In the genomic region with DNA sequence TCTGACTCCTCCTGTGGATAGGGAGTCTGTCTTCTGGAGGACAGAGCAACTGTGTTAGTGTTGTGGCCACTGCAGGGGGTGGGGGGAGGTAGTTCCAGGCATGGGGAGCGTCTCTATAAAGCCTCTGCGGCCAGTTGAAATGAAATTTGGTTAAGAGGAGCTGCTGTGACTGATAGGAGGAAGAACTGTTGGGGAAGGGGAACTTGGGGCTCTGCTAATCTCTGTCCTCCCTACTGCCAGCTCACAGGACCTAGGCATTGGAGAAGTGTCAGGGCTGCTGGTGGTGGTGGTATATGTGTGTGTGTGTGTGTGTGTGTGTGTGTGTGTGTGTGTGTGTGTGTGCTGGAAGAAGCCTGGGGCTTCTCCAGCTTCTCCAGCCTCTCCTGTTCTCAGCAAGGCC, we compare ENCODE assay signal across 32 mouse cellular contexts. TPM values are rescaled to one million over a fixed set of nuclear protein-coding genes. Genes with fewer than 3 reads are reported as not detected.
DNase-seq lines count a peak whose midpoint lies in the region; ATAC-seq and TF ChIP-seq lines count a peak whose summit lies in the region.
"Had no signal": no experiment of that assay in that cellular context is flagged by ENCODE, and none has a peak within 500 bp of the region (broad histone marks: within the 10 kb centered on the region; RNA-seq: fewer than 3 reads in every experiment).

No protein-coding gene starts in this region.

- peak overlapping the region; percentile 9 to 33; a peak in 3 of 4 replicates for H3K4me3 ChIP-seq in MEL (ENCODE audit: control insufficient read depth in 1 of 2, insufficient read depth in 1 of 2, low read depth in 2 of 2, low read length in 2 of 2)
- H3K4me3 ChIP-seq in embryonic facial prominence, embryonic 14.5 days (ENCODE audit: low read depth, low read length), result no peak overlapping the region
- H3K4me3 ChIP-seq in limb, embryonic 13.5 days, result no peak overlapping the region
- H3K4me3 ChIP-seq: forebrain, embryonic 12.5 days; intestine, embryonic 15.5 days; left cerebral cortex, adult 2 months; liver, embryonic 12.5 days; midbrain, embryonic 13.5 days; neural tube, embryonic 13.5 days; stomach, embryonic 15.5 days had no signal

- peak overlapping the region; percentile 50 for H3K9ac ChIP-seq in MEL (ENCODE audit: control insufficient read depth, low read depth, low read length, poor library complexity, severe bottlenecking)
- H3K9ac ChIP-seq in embryonic facial prominence, embryonic 14.5 days (ENCODE audit: low read depth, low read length), result no peak overlapping the region
- H3K9ac ChIP-seq in limb, embryonic 13.5 days, result no peak overlapping the region
- H3K9ac ChIP-seq: forebrain, embryonic 12.5 days; forebrain, postnatal 0 days; intestine, embryonic 15.5 days; liver, embryonic 12.5 days; liver, postnatal 0 days; midbrain, embryonic 13.5 days; neural tube, embryonic 13.5 days; stomach, embryonic 15.5 days had no signal

- 44% methylated on average over 2 of the region's 2 CpGs for WGBS in embryonic facial prominence, embryonic 14.5 days
- WGBS in limb, embryonic 13.5 days, result 28% methylated on average over 2 of the region's 2 CpGs

- H3K79me2 ChIP-seq in MEL (ENCODE audit: control insufficient read depth, insufficient read depth, low read length, poor library complexity), result no peaks in the 10 kb centered on the region

- TF ChIP-seq CTCF in MEL (IDR thresholded peaks at IDR 0.05 in 2 of 3, conservative IDR thresholded peaks at IDR 0.05 in 1 of 3; ENCODE audit: control insufficient read depth in 1 of 3, insufficient read depth in 1 of 3, low read depth in 2 of 3, low read length in 3 of 3, poor library complexity in 1 of 3, severe bottlenecking in 1 of 3), result no peak

- H3K4me2 ChIP-seq in embryonic facial prominence, embryonic 14.5 days (ENCODE audit: low read depth, low read length), result no peak overlapping the region
- H3K4me2 ChIP-seq in limb, embryonic 13.5 days (replicated peaks), result no peak overlapping the region
- H3K4me2 ChIP-seq: forebrain, embryonic 12.5 days; intestine, embryonic 15.5 days; liver, embryonic 12.5 days; midbrain, embryonic 13.5 days; neural tube, embryonic 13.5 days; stomach, embryonic 15.5 days had no signal

- 0 out of 4 replicates have a peak, but pooled peaks have one; percentile 5 to 24 for TF ChIP-seq POLR2A in MEL (IDR thresholded peaks at IDR 0.05; ENCODE audit: control insufficient read depth in 1 of 2, insufficient read depth in 1 of 2, low read depth in 1 of 2, low read length in 2 of 2, poor library complexity in 1 of 2)

- TF ChIP-seq RAD21 in MEL (IDR thresholded peaks at IDR 0.05; ENCODE audit: low read depth, low read length), result no peak

- no peaks in the 10 kb centered on the region for H3K9me3 ChIP-seq in MEL (replicated peaks; ENCODE audit: insufficient read depth, low read length)
- H3K9me3 ChIP-seq in embryonic facial prominence, embryonic 14.5 days (ENCODE audit: control insufficient read depth, low read length), result no peaks in the 10 kb centered on the region
- no peaks in the 10 kb centered on the region for H3K9me3 ChIP-seq in limb, embryonic 13.5 days
- H3K9me3 ChIP-seq: forebrain, embryonic 12.5 days; intestine, embryonic 15.5 days; liver, embryonic 12.5 days; midbrain, embryonic 13.5 days; neural tube, embryonic 13.5 days; stomach, embryonic 15.5 days had no signal

- peak; percentile 88 for DNase-seq in MEL (ENCODE audit: low read depth, low spot score)
- no peak for DNase-seq in embryonic facial prominence, embryonic 14.5 days (ENCODE audit: low spot score)
- DNase-seq in thymus, postnatal 25 days, result no peak
- DNase-seq in urinary bladder, postnatal 4 days (ENCODE audit: low spot score in 2 of 2), result no peak
- no peak for DNase-seq in layer of hippocampus, postnatal 14 days (ENCODE audit: low spot score in 2 of 2)
- DNase-seq: adrenal gland, adult 8-10 months; cerebellum, adult 8-10 months; cerebellum, postnatal 36 days; embryo, embryonic 11 days; forebrain, postnatal 0 days; gastrocnemius, postnatal 14 days; heart, postnatal 14 days; kidney, adult 2 months; layer of hippocampus, adult 9-11 months; liver, postnatal 0 days; lung, postnatal 4 days; right cerebral cortex, postnatal 25 days; thymus, postnatal 14 days had no signal

- H3K27me3 ChIP-seq in MEL (ENCODE audit: control insufficient read depth in 1 of 2, insufficient read depth in 2 of 2, low read length in 2 of 2), result no peaks in the 10 kb centered on the region
- H3K27me3 ChIP-seq in embryonic facial prominence, embryonic 14.5 days (replicated peaks; ENCODE audit: control insufficient read depth, insufficient read depth, low read length), result no peaks in the 10 kb centered on the region
- H3K27me3 ChIP-seq in limb, embryonic 13.5 days, result no peaks in the 10 kb centered on the region
- H3K27me3 ChIP-seq: forebrain, embryonic 12.5 days; intestine, embryonic 15.5 days; neural tube, embryonic 13.5 days had no signal

- peak; percentile 80 to 90 for TF ChIP-seq EP300 in MEL (IDR thresholded peaks at IDR 0.05; ENCODE audit: low read depth in 1 of 2, low read length in 2 of 2)

- peaks cover 0 to 11% of the 10 kb centered on the region in 2 experiments; a peak in 2 of 4 replicates for H3K36me3 ChIP-seq in MEL (ENCODE audit: control insufficient read depth in 1 of 2, insufficient read depth in 2 of 2, low read length in 2 of 2)
- peaks cover 17% of the 10 kb centered on the region for H3K36me3 ChIP-seq in embryonic facial prominence, embryonic 14.5 days (ENCODE audit: control insufficient read depth, insufficient read depth, low read length)
- H3K36me3 ChIP-seq in limb, embryonic 13.5 days, result peaks cover 51% of the 10 kb centered on the region
- H3K36me3 ChIP-seq: forebrain, embryonic 12.5 days; intestine, embryonic 15.5 days; liver, embryonic 12.5 days; midbrain, embryonic 13.5 days; neural tube, embryonic 13.5 days; stomach, embryonic 15.5 days had no signal

- peaks cover 3 to 24% of the 10 kb centered on the region in 2 experiments; a peak in 3 of 4 replicates for H3K4me1 ChIP-seq in MEL (ENCODE audit: control insufficient read depth in 1 of 2, insufficient read depth in 2 of 2, low read length in 2 of 2)
- H3K4me1 ChIP-seq in embryonic facial prominence, embryonic 14.5 days (ENCODE audit: control insufficient read depth, insufficient read depth, low read length), result peaks cover 25% of the 10 kb centered on the region
- peaks cover 48% of the 10 kb centered on the region for H3K4me1 ChIP-seq in limb, embryonic 13.5 days

- peak overlapping the region; percentile 69 for H3K27ac ChIP-seq in MEL (ENCODE audit: control insufficient read depth, low read depth, low read length)
- H3K27ac ChIP-seq in embryonic facial prominence, embryonic 14.5 days (replicated peaks; ENCODE audit: low read depth, low read length), result peak overlapping the region; percentile 74; the same call in 1 of the 2 replicates
- peak overlapping the region; percentile 77; the same call in 1 of the 2 replicates for H3K27ac ChIP-seq in limb, embryonic 13.5 days
- H3K27ac ChIP-seq: forebrain, embryonic 12.5 days; hindbrain, postnatal 0 days; intestine, embryonic 15.5 days; kidney, postnatal 0 days; left cerebral cortex, adult 2 months; liver, embryonic 12.5 days; midbrain, embryonic 13.5 days; neural tube, embryonic 13.5 days; stomach, embryonic 15.5 days had no signal

- ATAC-seq in common myeloid progenitor, adult 5-6 weeks (replicated peaks; ENCODE audit: low read depth, poor library complexity, severe bottlenecking), result peak; percentile 88
- no peak for ATAC-seq in embryonic facial prominence, embryonic 14.5 days (ENCODE audit: low read depth)
- ATAC-seq in limb, embryonic 13.5 days (ENCODE audit: low FRiP score, low read depth), result no peak
- ATAC-seq: CD4-positive, CD25-positive, alpha-beta regulatory T cell, adult 4 months; hindbrain, postnatal 0 days; intestine, embryonic 15.5 days; liver, embryonic 12.5 days; liver, postnatal 0 days; midbrain, embryonic 13.5 days had no signal

TF ChIP-seq in MEL, 35 proteins besides CTCF, POLR2A, EP300 and RAD21:
- 0 out of 2 replicates have a peak, but pooled peaks have one; percentile 37 for TF ChIP-seq TBP (IDR thresholded peaks at IDR 0.05; ENCODE audit: low read depth, low read length)
- TF ChIP-seq CHD2 (IDR thresholded peaks at IDR 0.05; ENCODE audit: low read length), result no peak
- TF ChIP-seq TAL1 (IDR thresholded peaks at IDR 0.05; ENCODE audit: low read length), result peak; percentile 77
- 0 out of 2 replicates have a peak, but pooled peaks have one; percentile 20 for TF ChIP-seq SIN3A (IDR thresholded peaks at IDR 0.05; ENCODE audit: low read length)
- TF ChIP-seq GATA1 (IDR thresholded peaks at IDR 0.05; ENCODE audit: low read depth, low read length), result peak; percentile 72; the same call in 1 of the 2 replicates
- TF ChIP-seq GABPA (IDR thresholded peaks at IDR 0.05; ENCODE audit: low read depth, low read length), result no peak
- peak; percentile 81 for TF ChIP-seq TCF12 (IDR thresholded peaks at IDR 0.05; ENCODE audit: low read depth, low read length)
- TF ChIP-seq ETS1 (IDR thresholded peaks at IDR 0.05; ENCODE audit: low read depth, low read length), result peak; percentile 59; the same call in 1 of the 2 replicates

RNA-seq across cellular contexts. Expression of gene Fbln2, which starts 25.0 kb away (rescaled TPM):
- 2.3 and 4.4 TPM in 2 replicates for total RNA-seq in MEL (2012; rRNA removed)
- 1 to 10 TPM in 1 of 2 experiments, not detected in 1; 1.9 TPM for polyA plus RNA-seq in MEL (2012; ENCODE audit: insufficient read depth in 1 of 2, insufficient read length in 2 of 2, low read depth in 1 of 2, low replicate concordance in 2 of 2, missing spikeins in 1 of 2)
- not detected in 2 replicates for total RNA-seq in common myeloid progenitor, adult 5-6 weeks (2017)
- polyA plus RNA-seq in embryonic facial prominence, embryonic 14.5 days (2014; fragmentation: Nextera tagmentation; extraction: Ambion mirVana), result 202 and 230 TPM in 2 replicates
- polyA plus RNA-seq in limb, embryonic 13.5 days (2015; fragmentation: Nextera tagmentation; extraction: Ambion mirVana), result 192 and 196 TPM in 2 replicates
- 10 to 100 TPM; 11.4 to 13.1 TPM for total RNA-seq in layer of hippocampus, postnatal 14 days (2021)
- total RNA-seq: granulocyte monocyte progenitor cell, adult 5-6 weeks; megakaryocyte-erythroid progenitor cell, adult 5-6 weeks had no signal

Comparison
In these comparisons a context has a peak if more than half of its experiments do, and no peak if none do; other contexts are left out.
1. H3K4me3 ChIP-seq: peak in MEL (2 of 2); none in embryonic facial prominence, embryonic 14.5 days (single experiment) and limb, embryonic 13.5 days (single experiment).
2. Peak in every context shown above with its lines, with median percentiles within 50 percentile points of each other: H3K27ac ChIP-seq.